Mouse (Mus musculus) bone marrow macrophage, adult 2 months (primary cell): ENCODE results near the gene Sestd1. TPM values are rescaled to one million over a fixed set of nuclear protein-coding genes. Genes with fewer than 3 reads are reported as not detected.

ENCODE experiments used
- H3K27ac ChIP-seq: 2 replicates; pipeline ENCODE4 v1.5.1; 2012; ENCODE audit warnings: low read depth, low read length; ENCODE audit not compliant: insufficient read depth
- H3K4me1 ChIP-seq: 2 replicates; pipeline ENCODE4 v1.6.1; 2012; ENCODE audit warnings: low read length; ENCODE audit not compliant: control insufficient read depth, insufficient read depth
- H3K4me3 ChIP-seq: 2 replicates; pipeline ENCODE4 v1.5.1; 2012; ENCODE audit warnings: mild to moderate bottlenecking, low read length, moderate library complexity; ENCODE audit not compliant: insufficient read depth
- CTCF ChIP-seq: IDR thresholded peaks from 2 replicates; pipeline ENCODE4 v1.5.1; 2012; ENCODE audit warnings: low read depth, mild to moderate bottlenecking, low read length, moderate library complexity
- POLR2A ChIP-seq: IDR thresholded peaks from 2 replicates; pipeline ENCODE4 v1.6.1; 2012; ENCODE audit warnings: mild to moderate bottlenecking, low read depth, low read length, borderline replicate concordance
- polyA plus RNA-seq: library from polyadenylated mRNA; stranded (reverse); fragments of >200 nt; gene quantifications from 2 replicates; pipeline ENCODE4 v1.2.4, GENCODE M21; 2012; ENCODE audit not compliant: missing spikeins, insufficient read depth, insufficient read length

Sestd1 gene
- polyA plus RNA-seq, 1 experiment = 42.1 TPM

DNA sequence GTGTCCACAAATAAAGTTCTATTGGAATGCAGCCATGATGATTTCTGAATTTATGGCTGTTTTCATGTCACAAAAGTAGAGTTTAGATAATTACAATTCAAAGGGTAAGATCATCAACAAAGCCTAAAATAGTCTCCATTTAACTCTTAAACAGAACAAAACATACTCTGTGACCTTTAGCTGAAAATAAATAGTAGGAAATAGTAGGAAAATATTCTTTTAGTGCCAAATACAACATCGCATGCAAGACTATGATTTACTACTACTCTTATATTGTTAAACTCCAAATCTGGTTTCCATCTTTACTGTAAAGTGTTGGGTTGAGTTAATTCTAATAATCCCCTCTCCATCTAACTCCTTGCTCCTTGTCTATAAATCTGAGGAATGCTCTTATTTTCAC is 147.0 kb downstream of the Sestd1 start:
- H3K4me3 ChIP-seq = no peak overlapping the region
- H3K27ac ChIP-seq = no peak overlapping the region
- TF ChIP-seq POLR2A = no peak
- TF ChIP-seq CTCF = no peak
- no peaks in the 10 kb centered on the region for H3K4me1 ChIP-seq

Other genes with a start within 250 kb of the Sestd1 start
- gene Ccdc141, start 110.0 kb downstream of the Sestd1 start, polyA plus RNA-seq = 0.16 and 1.2 TPM in 2 replicates